Mouse (Mus musculus) CH12.LX (cell line): ENCODE measurements around the gene Cdh22. TPM values are rescaled to one million over a fixed set of nuclear protein-coding genes. Genes with fewer than 3 reads are reported as not detected.

Source experiments
- DNase-seq: peaks from one replicate; pipeline ENCODE4 v3.0.0-alpha.2; 2013; ENCODE audit errors: extremely low read depth
- H3K27ac ChIP-seq: 2 replicates; pipeline ENCODE4 v1.5.1; 2012; ENCODE audit warnings: low read depth, mild to moderate bottlenecking, control low read depth, moderate library complexity; ENCODE audit not compliant: insufficient read depth
- H3K27me3 ChIP-seq: replicated peaks from 2 replicates; pipeline ENCODE3; 2012; ENCODE audit warnings: inconsistent platforms
- H3K36me3 ChIP-seq, 2 experiments: replicated peaks in 1 of 2; 2 replicates each; pipeline versions ENCODE3 to v1.6.1; 2012; ENCODE audit warnings: inconsistent platforms in 1 of 2, low read length in 1 of 2, mild to moderate bottlenecking in 1 of 2, mixed read lengths in 1 of 2, moderate library complexity in 1 of 2; ENCODE audit not compliant: control insufficient read depth in 1 of 2, insufficient read depth in 1 of 2
- H3K4me1 ChIP-seq, 2 experiments: 2 replicates each; pipeline ENCODE4 v1.6.1; 2012; ENCODE audit warnings: inconsistent platforms in 1 of 2, moderate library complexity in 1 of 2; ENCODE audit not compliant: insufficient read depth in 2 of 2, control insufficient read depth in 1 of 2
- H3K4me2 ChIP-seq: 2 replicates; pipeline ENCODE4 v1.6.1; 2012; ENCODE audit warnings: low read depth, mild to moderate bottlenecking, control low read depth; ENCODE audit not compliant: poor library complexity, insufficient read depth, severe bottlenecking
- H3K4me3 ChIP-seq, 3 experiments: fragments of 150-350 bp in 1 of 3; sonication (generic) in 1 of 3; replicated peaks in 1 of 3; 2 replicates each; pipeline versions ENCODE3 to v1.5.1; 2011 to 2012; ENCODE audit warnings: low read depth in 2 of 3, low read length in 2 of 3, mild to moderate bottlenecking in 2 of 3, moderate library complexity in 2 of 3, control low read depth in 1 of 3, improper control_type of control experiment in 1 of 3, inconsistent platforms in 1 of 3, mixed read lengths in 1 of 3; ENCODE audit not compliant: poor library complexity in 1 of 3
- H3K79me2 ChIP-seq: replicated peaks from 2 replicates; pipeline ENCODE4 v1.6.1; 2012; ENCODE audit warnings: mild to moderate bottlenecking, moderate library complexity; ENCODE audit not compliant: control insufficient read depth, poor library complexity, insufficient read depth, severe bottlenecking; ENCODE audit errors: extremely low read depth
- H3K9ac ChIP-seq: 2 replicates; pipeline ENCODE4 v1.6.1; 2012; ENCODE audit warnings: low read depth, mild to moderate bottlenecking, control low read depth, moderate library complexity; ENCODE audit not compliant: insufficient read depth
- H3K9me3 ChIP-seq: replicated peaks from 2 replicates; pipeline ENCODE3; 2012; ENCODE audit warnings: low read length, inconsistent platforms, mixed read lengths
- BHLHE40 ChIP-seq: IDR thresholded peaks from 2 replicates; pipeline ENCODE4 v1.6.1; 2011; ENCODE audit warnings: mild to moderate bottlenecking, low read depth, low read length, improper control_type of control experiment
- CHD1 ChIP-seq: IDR thresholded peaks from 2 replicates; pipeline ENCODE4 v1.6.1; 2012; ENCODE audit warnings: low read depth, low read length, improper control_type of control experiment, inconsistent platforms
- CHD2 ChIP-seq: IDR thresholded peaks from 2 replicates; pipeline ENCODE4 v1.6.1; 2011; ENCODE audit warnings: low read length, improper control_type of control experiment
- CTCF ChIP-seq, 2 experiments: IDR thresholded peaks in 1 of 2; conservative IDR thresholded peaks in 1 of 2; 2 replicates each; pipeline ENCODE4 v1.5.1; 2011 to 2012; ENCODE audit warnings: low read depth in 2 of 2, low read length in 2 of 2, improper control_type of control experiment in 1 of 2, inconsistent platforms in 1 of 2, mild to moderate bottlenecking in 1 of 2, moderate library complexity in 1 of 2
- E2F4 ChIP-seq: IDR thresholded peaks from 2 replicates; pipeline ENCODE4 v1.6.1; 2011; ENCODE audit warnings: low read depth, low read length, improper control_type of control experiment; ENCODE audit not compliant: insufficient replicate concordance
- ELF1 ChIP-seq: IDR thresholded peaks from 2 replicates; pipeline ENCODE4 v1.6.1; 2014; ENCODE audit warnings: low read depth, mild to moderate bottlenecking, inconsistent platforms, low read length, improper control_type of control experiment
- EP300 ChIP-seq: IDR thresholded peaks from 2 replicates; pipeline ENCODE4 v1.6.1; 2011; ENCODE audit warnings: low read length, improper control_type of control experiment
- ETS1 ChIP-seq: conservative IDR thresholded peaks from 2 replicates; pipeline ENCODE4 v1.6.1; 2012; ENCODE audit warnings: low read depth, mild to moderate bottlenecking, inconsistent platforms, low read length, improper control_type of control experiment, moderate library complexity
- GABPA ChIP-seq: IDR thresholded peaks from 2 replicates; pipeline ENCODE4 v1.6.1; 2012; ENCODE audit warnings: low read depth, low read length, improper control_type of control experiment, inconsistent platforms; ENCODE audit not compliant: insufficient replicate concordance
- HCFC1 ChIP-seq: IDR thresholded peaks from 2 replicates; pipeline ENCODE4 v1.6.1; 2012; ENCODE audit warnings: low read depth, mild to moderate bottlenecking, inconsistent platforms, low read length, improper control_type of control experiment
- IRF4 ChIP-seq: IDR thresholded peaks from 2 replicates; pipeline ENCODE4 v1.6.1; 2014; ENCODE audit warnings: low read depth, mild to moderate bottlenecking, inconsistent platforms, low read length, improper control_type of control experiment
- KAT2A ChIP-seq: IDR thresholded peaks from 2 replicates; pipeline ENCODE4 v1.6.1; 2012; ENCODE audit warnings: low read length, improper control_type of control experiment, inconsistent platforms; ENCODE audit not compliant: insufficient replicate concordance
- MAFK ChIP-seq: IDR thresholded peaks from 2 replicates; pipeline ENCODE4 v1.6.1; 2011; ENCODE audit warnings: low read length, improper control_type of control experiment; ENCODE audit not compliant: insufficient replicate concordance
- MEF2A ChIP-seq: IDR thresholded peaks from 2 replicates; pipeline ENCODE4 v1.6.1; 2014; ENCODE audit warnings: low read depth, mild to moderate bottlenecking, inconsistent platforms, low read length, improper control_type of control experiment, borderline replicate concordance
- NRF1 ChIP-seq: IDR thresholded peaks from 2 replicates; pipeline ENCODE4 v1.6.1; 2014; ENCODE audit warnings: low read depth, mild to moderate bottlenecking, inconsistent platforms, low read length, improper control_type of control experiment, moderate library complexity
- POLR2A ChIP-seq: IDR thresholded peaks from 2 replicates; pipeline ENCODE4 v1.6.1; 2011; ENCODE audit warnings: low read depth, mild to moderate bottlenecking, improper control_type of control experiment, low read length
- POLR2AphosphoS2 ChIP-seq: IDR thresholded peaks from 2 replicates; pipeline ENCODE4 v1.6.1; 2011; ENCODE audit warnings: low read depth, low read length, improper control_type of control experiment
- RAD21 ChIP-seq: IDR thresholded peaks from 2 replicates; pipeline ENCODE4 v1.6.1; 2011; ENCODE audit warnings: low read depth, mild to moderate bottlenecking, low read length, improper control_type of control experiment, moderate library complexity
- RCOR1 ChIP-seq: conservative IDR thresholded peaks from 2 replicates; pipeline ENCODE4 v1.6.1; 2012; ENCODE audit warnings: low read depth, mild to moderate bottlenecking, inconsistent platforms, low read length, improper control_type of control experiment
- SMC3 ChIP-seq: IDR thresholded peaks from 2 replicates; pipeline ENCODE4 v1.6.1; 2011; ENCODE audit warnings: low read depth, low read length, improper control_type of control experiment
- TCF12 ChIP-seq: IDR thresholded peaks from 2 replicates; pipeline ENCODE4 v1.6.1; 2014; ENCODE audit warnings: low read depth, mild to moderate bottlenecking, inconsistent platforms, low read length, improper control_type of control experiment
- USF1 ChIP-seq: IDR thresholded peaks from 2 replicates; pipeline ENCODE4 v1.6.1; 2014; ENCODE audit warnings: low read depth, mild to moderate bottlenecking, inconsistent platforms, low read length, improper control_type of control experiment
- ZC3H11A ChIP-seq: IDR thresholded peaks from 2 replicates; pipeline ENCODE4 v1.6.1; 2012; ENCODE audit warnings: low read depth, mild to moderate bottlenecking, inconsistent platforms, low read length, improper control_type of control experiment
- ZMIZ1 ChIP-seq: IDR thresholded peaks from 2 replicates; pipeline ENCODE4 v1.6.1; 2012; ENCODE audit warnings: low read depth, mild to moderate bottlenecking, inconsistent platforms, low read length, improper control_type of control experiment
- ZNF384 ChIP-seq: IDR thresholded peaks from 2 replicates; pipeline ENCODE4 v1.6.1; 2012; ENCODE audit warnings: low read depth, low read length, improper control_type of control experiment, inconsistent platforms
- dilution Hi-C: fragments of 300-500 bp; cut with MboI; formaldehyde crosslinking; loops from 2 replicates; pipeline ENCODE4 v1.14.3; 2020; ENCODE audit warnings: low sequenced_read_pairs; ENCODE audit not compliant: extremely low pct_unique_long_range_greater_than_20kb, extremely low pct_ligation_motif_present
- in situ Hi-C: fragments of 300-500 bp; cut with MboI; formaldehyde crosslinking; loops from 3 replicates; pipeline ENCODE4 v1.14.3; 2019; ENCODE audit warnings: low sequenced_read_pairs, low pct_ligation_motif_present, low pct_unique_long_range_greater_than_20kb, mixed read lengths
- polyA plus RNA-seq: library from polyadenylated mRNA; unstranded; fragments of >175 nt; gene quantifications from 2 replicates; pipeline ENCODE4 v1.2.1, GENCODE M21; 2012; ENCODE audit warnings: low read depth; ENCODE audit not compliant: insufficient read length
- total RNA-seq, 2 experiments: library from RNA; depleted of rRNA; stranded (reverse); fragments of 300-350 nt in 1 of 2; fragments of >200 nt in 1 of 2; gene quantifications; 2 replicates each; pipeline ENCODE4 v1.2.3; 2012 to 2014

Cdh22 gene
- total and polyA plus RNA-seq, 3 experiments = 0.08 TPM; not detected in 2

DNA sequence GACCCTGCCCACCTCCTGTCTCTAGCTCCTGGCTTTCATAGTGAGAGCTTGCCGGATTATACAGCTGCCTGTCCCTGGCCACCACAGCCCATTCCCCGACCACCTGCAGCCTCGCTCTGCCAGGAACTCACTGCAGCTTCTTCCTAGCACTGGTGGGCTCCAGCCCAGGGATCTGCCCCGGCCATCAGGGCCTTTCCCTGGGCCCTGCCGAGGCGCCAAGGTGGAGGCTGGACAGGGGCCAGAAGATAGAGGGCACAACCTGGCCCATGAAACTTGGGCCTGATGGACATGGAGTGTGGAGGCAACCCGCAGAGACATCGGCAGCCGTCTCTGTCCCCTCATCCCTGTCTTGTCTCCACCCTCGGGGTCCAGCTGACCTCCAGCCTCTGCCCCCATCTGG, 21.6 kb upstream of the Cdh22 start:
- dilution Hi-C loops = no loop called here
- TF ChIP-seq CHD1 (no peak), HCFC1 (no peak), MEF2A (no peak), ELF1 (no peak), CTCF (conservative IDR thresholded peaks at IDR 0.05 in 1 of 2, IDR thresholded peaks at IDR 0.05 in 1 of 2; ENCODE audit: low read depth in 2 of 2, low read length in 2 of 2) (no peak), POLR2AphosphoS2 (no peak), RAD21 (no peak), GABPA (no peak), ETS1 (no peak), MAFK (no peak), RCOR1 (no peak), BHLHE40 (no peak), NRF1 (no peak), KAT2A (no peak)
- TF ChIP-seq, all 38 proteins: peak for 0
- Histone ChIP-seq H3K4me3 (no peak overlapping the region), H3K9ac (no peak overlapping the region), H3K4me2 (no peak overlapping the region), H3K36me3 (no peaks in the 10 kb centered on the region), H3K27ac (no peak overlapping the region), H3K4me1 (peaks cover 5 to 19% of the 10 kb centered on the region in 2 experiments), H3K9me3 (no peaks in the 10 kb centered on the region), H3K79me2 (no peaks in the 10 kb centered on the region), H3K27me3 (peaks cover 93% of the 10 kb centered on the region)
- in situ Hi-C loops = no loop called here
- DNase-seq = no peak

DNA sequence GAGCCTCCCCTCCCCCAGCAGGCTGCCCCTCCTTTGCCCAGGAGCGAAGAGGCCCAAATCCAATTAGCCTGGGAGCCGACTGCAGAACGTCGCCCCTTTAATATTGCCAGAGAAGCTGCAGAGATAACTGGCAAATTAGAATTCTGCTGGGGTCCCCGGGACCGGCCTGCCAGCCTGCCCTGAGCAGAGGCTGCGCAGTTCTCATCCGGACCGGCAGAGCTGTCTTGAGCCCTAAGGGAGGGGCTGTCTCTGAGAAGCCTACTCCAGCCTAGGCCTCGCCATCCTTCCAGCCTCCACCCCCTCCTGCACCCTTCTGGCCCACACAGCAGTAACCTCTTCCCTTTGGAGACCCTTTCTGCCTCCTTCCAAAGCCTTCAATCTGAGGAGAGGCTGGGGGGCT, 19.2 kb upstream of the Cdh22 start:
- no peaks in the 10 kb centered on the region for H3K79me2 ChIP-seq
- peaks cover 11 to 23% of the 10 kb centered on the region in 2 experiments for H3K4me1 ChIP-seq
- H3K36me3 ChIP-seq = no peaks in the 10 kb centered on the region
- H3K4me2 ChIP-seq = no peak overlapping the region
- no peak overlapping the region for H3K9ac ChIP-seq
- peaks cover 94% of the 10 kb centered on the region for H3K27me3 ChIP-seq
- no peaks in the 10 kb centered on the region for H3K9me3 ChIP-seq
- no peak for TF ChIP-seq HCFC1
- TF ChIP-seq CHD1 = no peak
- no peak for TF ChIP-seq ZMIZ1
- no peak for TF ChIP-seq POLR2A
- no peak for TF ChIP-seq KAT2A
- no peak for TF ChIP-seq CHD2
- no peak for TF ChIP-seq ZNF384
- no peak for TF ChIP-seq ZC3H11A
- no peak for TF ChIP-seq POLR2AphosphoS2
- no peak for TF ChIP-seq TCF12
- TF ChIP-seq USF1 = no peak
- no peak for TF ChIP-seq RAD21
- TF ChIP-seq IRF4 = no peak
- TF ChIP-seq EP300 = no peak
- no peak for TF ChIP-seq SMC3
- TF ChIP-seq BHLHE40 = no peak
- TF ChIP-seq E2F4 = no peak
- dilution Hi-C loops (no loop called here), in situ Hi-C loops (no loop called here)
- no peak overlapping the region for H3K4me3 ChIP-seq
- H3K27ac ChIP-seq = no peak overlapping the region
- DNase-seq = no peak
